Mouse (Mus musculus) liver, postnatal 0 days (tissue): ENCODE measurements at regions not wholly inside any gene's neighbourhood (a gene's known extent, or its start where the extent isn't known, plus 50 kb on each side); places are given as distances from the start of the nearest gene placed in this dataset.

ENCODE experiments used
- CTCF ChIP-seq: sonication (generic); IDR thresholded peaks from 2 replicates; pipeline ENCODE4 v1.5.1; 2016; ENCODE audit warnings: antibody characterized with exemption, low read depth
- EP300 ChIP-seq: IDR thresholded peaks from 2 replicates; pipeline ENCODE4 v1.6.1; 2016; ENCODE audit warnings: antibody characterized with exemption, low read depth, mild to moderate bottlenecking

DNA sequence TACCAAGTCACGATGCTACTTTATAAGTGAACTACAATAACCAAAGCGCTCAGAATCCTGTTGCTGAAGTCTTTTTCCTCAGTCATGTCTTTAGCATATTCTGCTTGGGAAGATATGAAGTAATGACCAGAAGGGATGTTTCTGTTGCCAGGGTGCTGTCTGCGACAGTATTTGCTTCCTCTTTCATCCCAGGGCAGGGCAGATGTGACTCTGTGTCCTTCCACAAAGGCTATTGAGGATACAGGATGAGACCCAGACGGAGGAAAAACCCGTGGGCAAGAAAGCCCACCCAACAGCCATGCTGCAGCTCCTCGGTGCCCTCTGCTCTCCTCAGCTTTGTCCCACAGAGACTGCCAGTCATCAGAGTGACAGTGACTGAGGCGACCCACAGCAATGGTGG lies 148.6 kb upstream of the Rpl34 start:
- no peak for TF ChIP-seq EP300
- no peak for TF ChIP-seq CTCF
